Mouse (Mus musculus): ENCODE results near the gene Npl.

DNA sequence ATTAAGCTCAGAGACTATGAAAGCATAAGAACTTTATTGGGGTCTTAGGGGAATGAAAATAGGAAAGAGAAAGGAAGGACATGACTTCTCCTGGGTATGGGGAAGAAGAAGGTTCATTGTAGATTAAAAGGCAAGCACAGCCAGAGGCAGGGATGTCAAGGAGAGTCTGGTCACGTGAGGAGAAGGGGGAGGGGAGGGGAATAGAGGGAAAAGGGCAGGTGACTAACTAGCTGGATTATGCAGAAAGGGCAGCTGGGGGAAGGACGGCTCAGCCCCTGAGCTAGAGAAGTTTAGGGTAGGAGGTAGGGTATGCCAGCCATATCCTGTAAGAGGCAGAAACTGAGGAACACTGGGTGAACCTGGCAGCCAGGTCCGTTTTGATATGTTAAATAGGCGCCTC lies 56.5 kb downstream of the Npl start:
- TF ChIP-seq CTCF (IDR thresholded peaks at IDR 0.05), result no peak
- no peak for TF ChIP-seq EP300 (IDR thresholded peaks at IDR 0.05; ENCODE audit: insufficient read depth, low read depth, low read length)
